Mouse (Mus musculus): ENCODE results near the gene Amy2a1. TPM values are rescaled to one million over a fixed set of nuclear protein-coding genes. Genes with fewer than 3 reads are reported as not detected.
"Not testable (repeated sequence)": the region's sequence is repeated elsewhere in the genome, so short reads cannot be mapped to it uniquely, and the experiment has no call there.

The Amy2a1 gene
- total RNA-seq (2021) = not detected
- long read RNA-seq, experiment 1 = 0 reads
- long read RNA-seq, experiment 2 = 0 reads

DNA sequence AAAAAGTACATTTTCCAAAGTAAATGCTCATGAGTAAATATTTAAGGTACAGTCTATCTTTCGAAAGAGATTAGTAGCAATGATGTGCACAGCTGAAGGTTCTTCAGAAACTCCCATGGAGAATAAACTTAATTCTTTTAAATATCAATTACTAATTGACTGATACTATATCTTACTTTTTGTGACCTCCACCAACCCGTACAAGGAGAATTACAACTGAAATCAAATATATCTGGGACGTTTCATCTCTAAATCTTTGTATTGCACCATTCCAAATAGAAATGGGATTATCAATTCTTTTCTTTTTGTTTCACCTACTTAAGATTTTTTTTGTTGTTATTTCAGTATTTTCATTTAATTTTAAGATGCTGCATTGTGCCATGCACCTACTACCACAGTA is at the start of gene Amy2a1:
Amy2a1 (minus strand) TSS at position 101 of the 400 bp plus-strand sequence.
- H3K27ac ChIP-seq; intact Hi-C loops (cut with DNase I); DNase-seq (ENCODE audit: extremely low spot score in 1 of 2, low spot score in 2 of 2); H3K4me3 ChIP-seq: not testable (repeated sequence)

DNA sequence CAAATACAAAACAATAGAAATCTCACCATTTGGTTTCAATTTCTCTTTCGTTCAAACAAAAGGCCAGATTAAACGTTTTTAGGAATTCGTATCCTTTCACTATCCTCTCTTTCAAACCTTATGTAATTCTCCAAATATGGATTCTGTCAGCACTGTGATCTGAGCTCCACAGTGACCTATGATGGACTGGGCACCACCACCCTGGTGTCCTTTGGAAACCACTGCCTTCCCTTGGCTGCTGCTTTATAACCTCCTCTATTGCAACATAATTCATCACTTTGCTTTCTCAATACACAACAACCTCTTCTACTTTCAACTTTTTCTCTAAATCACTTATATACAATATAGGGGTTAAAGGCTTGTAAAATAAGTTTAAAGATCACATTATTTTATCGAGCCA is 42.4 kb upstream of the Amy2a1 start:
- no peak overlapping the region for H3K27ac ChIP-seq
- DNase-seq (ENCODE audit: extremely low spot score in 1 of 2, low spot score in 2 of 2) = no peak
- no peak for TF ChIP-seq CTCF (IDR thresholded peaks at IDR 0.05)
- intact Hi-C loops (cut with DNase I) = no loop called here
- no peak overlapping the region for H3K4me3 ChIP-seq

DNA sequence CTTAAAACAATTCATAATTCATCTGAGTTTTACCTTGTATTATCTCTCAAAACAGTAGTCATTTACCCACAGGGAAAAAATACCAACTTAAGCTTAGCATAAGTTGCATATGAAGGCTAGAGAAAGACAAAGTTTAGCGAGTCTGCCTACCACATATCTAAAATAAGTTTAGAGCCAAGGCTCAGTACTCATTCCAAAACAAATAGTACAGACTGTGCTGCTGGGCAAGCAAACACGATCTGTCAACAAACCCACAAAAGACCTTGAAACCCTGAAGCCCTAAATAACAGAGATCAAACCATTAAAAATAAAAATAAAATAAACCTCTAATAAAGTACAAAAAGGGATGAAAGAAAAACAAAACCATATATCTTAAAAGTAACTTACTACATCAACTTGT is 41.9 kb upstream of the Amy2a1 start:
- no peak for DNase-seq (ENCODE audit: extremely low spot score in 1 of 2, low spot score in 2 of 2)
- TF ChIP-seq CTCF (IDR thresholded peaks at IDR 0.05) = no peak
- no peak overlapping the region for H3K4me3 ChIP-seq
- no peak overlapping the region for H3K27ac ChIP-seq
- intact Hi-C loops (cut with DNase I) = no loop called here

DNA sequence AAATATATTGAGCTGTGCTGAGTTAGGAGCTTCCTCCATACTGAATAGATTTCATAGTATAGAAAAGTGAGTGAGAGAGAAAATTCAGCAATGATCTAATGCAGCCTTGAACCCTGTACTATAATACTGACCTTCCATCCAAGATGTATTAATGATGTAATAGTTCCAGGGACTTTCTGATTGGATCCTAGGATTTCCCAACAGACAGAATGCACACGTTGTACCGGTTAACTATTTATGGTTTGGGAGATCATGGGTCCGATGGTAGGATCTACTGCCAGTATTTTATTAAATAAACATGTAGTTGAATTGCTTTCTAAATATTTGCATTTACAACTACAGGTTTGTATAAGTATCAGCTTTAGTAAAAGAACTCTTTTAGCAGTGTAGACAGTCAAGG is 39.9 kb upstream of the Amy2a1 start:
- TF ChIP-seq CTCF (IDR thresholded peaks at IDR 0.05) = no peak
- DNase-seq (ENCODE audit: extremely low spot score in 1 of 2, low spot score in 2 of 2) = no peak
- Histone ChIP-seq H3K4me3 (no peak overlapping the region), H3K27ac (no peak overlapping the region)
- intact Hi-C loops (cut with DNase I) = no loop called here

DNA sequence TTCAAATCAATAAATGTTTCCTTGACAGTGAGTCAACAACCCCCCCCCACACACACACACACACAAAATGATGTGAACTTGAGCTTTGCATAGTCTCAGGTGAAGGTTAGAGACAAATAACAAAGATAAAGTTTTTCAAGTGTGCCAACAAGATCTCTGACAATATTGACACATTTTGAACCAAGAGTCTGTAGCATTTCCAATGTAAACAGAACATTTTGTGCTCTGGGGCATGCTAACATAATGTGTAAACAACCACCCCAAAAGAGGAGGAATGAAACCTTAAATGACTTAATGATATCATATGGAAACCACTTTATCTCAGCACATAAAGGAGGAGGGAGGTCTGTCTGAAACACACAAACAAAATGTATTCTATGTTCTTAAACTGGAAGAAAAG is 7.5 kb upstream of the Amy2a1 start:
- intact Hi-C loops (cut with DNase I) = no loop called here
- no peak for TF ChIP-seq CTCF (IDR thresholded peaks at IDR 0.05)

More for the DNA sequence above, 7.5 kb upstream of the Amy2a1 start:
- no peak overlapping the region for H3K27ac ChIP-seq
- no peak for DNase-seq (ENCODE audit: extremely low spot score in 1 of 2, low spot score in 2 of 2)
- no peak overlapping the region for H3K4me3 ChIP-seq

Other genes starting within 250 kb of the Amy2a1 start
- gene Amy2a4, start 241.0 kb downstream of the Amy2a1 start, total RNA-seq (2021) = not detected
- not detected for gene Amy2a3, start 208.4 kb downstream of the Amy2a1 start, total RNA-seq (2021)
- not detected for gene Amy2a2, start 175.8 kb downstream of the Amy2a1 start, total RNA-seq (2021)
- gene Amy1, start 74.3 kb upstream of the Amy2a1 start, total RNA-seq (2021) = 10 to 100 TPM; 12.7 to 14.4 TPM
- gene Rnpc3, start 97.7 kb upstream of the Amy2a1 start, total RNA-seq (2021) = 10 to 100 TPM; 28.0 to 31.8 TPM

Data from left cerebral cortex, adult 2 months (tissue).